Mouse (Mus musculus): ENCODE data around the gene Wdr19.

DNA sequence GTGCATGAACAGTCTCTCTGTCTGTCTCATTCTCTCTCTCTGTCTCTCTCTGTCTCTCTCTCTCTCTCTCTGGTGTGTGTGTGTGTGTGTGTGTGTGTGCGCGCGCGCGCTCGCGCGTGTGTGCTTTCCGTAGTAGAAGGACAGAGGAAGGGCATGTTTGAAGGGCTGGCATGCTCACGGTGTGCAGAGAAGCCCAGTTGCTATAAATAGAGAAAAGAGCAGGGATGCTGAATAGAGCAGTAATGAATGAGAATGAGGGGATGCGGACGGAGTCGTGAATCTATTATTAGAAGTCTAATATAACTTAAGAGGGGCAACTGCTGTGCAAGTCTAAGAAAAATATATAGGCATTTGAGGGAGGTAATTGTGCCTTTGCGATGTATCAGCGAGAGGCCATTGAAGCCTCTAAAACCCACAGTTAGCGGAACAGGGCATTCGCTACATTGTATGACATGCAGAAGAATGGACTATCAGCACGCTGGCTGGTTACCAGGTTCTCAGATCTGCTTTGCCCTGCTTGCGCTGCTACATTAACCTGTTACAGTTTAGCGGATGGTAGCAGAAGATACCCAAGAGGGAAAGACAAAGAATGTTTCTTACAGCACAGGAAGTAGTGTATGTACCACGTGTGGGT, 18.2 kb upstream of the Wdr19 start:
- TF ChIP-seq CTCF (IDR thresholded peaks at IDR 0.05): no peak
- no peak for TF ChIP-seq POLR2A (IDR thresholded peaks at IDR 0.05; ENCODE audit: insufficient read depth, low read depth, low read length)

All from heart, adult 2 months (tissue).